Mouse (Mus musculus) MEL (cell line): Measurements from ENCODE around the gene Ppp1r35.

Experiments
- EP300 ChIP-seq, 2 experiments: IDR thresholded peaks; 2 replicates each; pipeline ENCODE4 v1.6.1; 2011; ENCODE audit warnings: improper control_type of control experiment in 2 of 2, low read length in 2 of 2, low read depth in 1 of 2, mild to moderate bottlenecking in 1 of 2
- POLR2AphosphoS2 ChIP-seq: IDR thresholded peaks from 2 replicates; pipeline ENCODE4 v1.6.1; 2011; ENCODE audit warnings: low read length, improper control_type of control experiment
- POLR2AphosphoS5 ChIP-seq: IDR thresholded peaks from 2 replicates; pipeline ENCODE4 v1.6.1; 2012; ENCODE audit warnings: low read depth, borderline replicate concordance, mild to moderate bottlenecking, inconsistent platforms, low read length, moderate library complexity, mixed read lengths

- no peak for TF ChIP-seq EP300 (IDR thresholded peaks at IDR 0.05; ENCODE audit: low read depth in 1 of 2, low read length in 2 of 2)
- TF ChIP-seq POLR2AphosphoS5 = no peak
- TF ChIP-seq POLR2AphosphoS2 = no peak
Observed at GRCm38 (mm10) chr5:137756106-137756505, 22.5 kb upstream of the Ppp1r35 start.
